Mouse (Mus musculus) heart, embryonic 14.5 days (tissue): ENCODE data around the gene Btnl6. TPM values are rescaled to one million over a fixed set of nuclear protein-coding genes. Genes with fewer than 3 reads are reported as not detected.
"Not testable (repeated sequence)": the region's sequence is repeated elsewhere in the genome, so short reads cannot be mapped to it uniquely, and the experiment has no call there.

Experiments
- ATAC-seq: fragments of 200-750 bp; cut with Nextera tagmentation; 2 replicates; pipeline ENCODE4 v1.8.0; 2017; ENCODE audit warnings: low read depth, moderate TSS enrichment; ENCODE audit not compliant: insufficient number of reproducible peaks, insufficient read depth, low FRiP score
- H3K27ac ChIP-seq, 2 experiments: fragments of 200-500 bp in 1 of 2; fragments of 300-500 bp in 1 of 2; sonication (generic) in 1 of 2; replicated peaks in 1 of 2; 2 replicates each; pipeline ENCODE4 v1.5.1; 2012 to 2014; ENCODE audit warnings: low read depth in 2 of 2, low read length in 2 of 2, control low read depth in 1 of 2, mild to moderate bottlenecking in 1 of 2, mixed read lengths in 1 of 2; ENCODE audit not compliant: control insufficient read depth in 1 of 2, insufficient read depth in 1 of 2
- H3K27me3 ChIP-seq: fragments of 300-500 bp; sonication (generic); 2 replicates; pipeline ENCODE4 v1.6.1; 2014; ENCODE audit warnings: mild to moderate bottlenecking, low read length, control low read depth; ENCODE audit not compliant: control insufficient read depth, insufficient read depth
- H3K36me3 ChIP-seq: fragments of 300-500 bp; sonication (generic); 2 replicates; pipeline ENCODE4 v1.6.1; 2014; ENCODE audit warnings: mild to moderate bottlenecking, control low read depth, low read length, mixed read lengths; ENCODE audit not compliant: control insufficient read depth, insufficient read depth
- H3K4me1 ChIP-seq, 2 experiments: fragments of 200-500 bp in 1 of 2; fragments of 300-500 bp in 1 of 2; sonication (generic) in 1 of 2; 2 replicates each; pipeline ENCODE4 v1.6.1; 2012 to 2014; ENCODE audit warnings: low read length in 2 of 2, control low read depth in 1 of 2, mixed read lengths in 1 of 2; ENCODE audit not compliant: control insufficient read depth in 2 of 2, insufficient read depth in 2 of 2
- H3K4me2 ChIP-seq: fragments of 300-500 bp; sonication (generic); 2 replicates; pipeline ENCODE4 v1.6.1; 2014; ENCODE audit warnings: mild to moderate bottlenecking, low read length
- H3K4me3 ChIP-seq, 2 experiments: fragments of 200-500 bp in 1 of 2; fragments of 300-500 bp in 1 of 2; sonication (generic) in 1 of 2; 2 replicates each; pipeline ENCODE4 v1.5.1; 2012 to 2014; ENCODE audit warnings: low read length in 2 of 2, mild to moderate bottlenecking in 2 of 2, control low read depth in 1 of 2, low read depth in 1 of 2, moderate library complexity in 1 of 2; ENCODE audit not compliant: control insufficient read depth in 1 of 2, insufficient read depth in 1 of 2
- H3K9ac ChIP-seq: fragments of 300-500 bp; sonication (generic); 2 replicates; pipeline ENCODE4 v1.6.1; 2014; ENCODE audit warnings: mild to moderate bottlenecking, low read length
- H3K9me3 ChIP-seq: fragments of 300-500 bp; sonication (generic); 2 replicates; pipeline ENCODE4 v1.6.1; 2016; ENCODE audit warnings: low read length, control low read depth; ENCODE audit not compliant: control insufficient read depth
- WGBS: fragments of 180-500 bp; shearing (Covaris S2); extraction: QIAGEN DNeasy Blood & Tissue Kit; methylation state at CpG from one replicate; pipeline ENCODE4 v1.1.7; 2014; 5-methylcytosine and 5-hydroxymethylcytosine counted together
- polyA plus RNA-seq: library from polyadenylated mRNA; unstranded; fragments of >200 nt; fragmentation: Nextera tagmentation; extraction: Ambion mirVana; gene quantifications from 2 replicates; pipeline ENCODE4 v1.2.1, GENCODE M21; 2014

Gene Btnl6
- polyA plus RNA-seq, 1 experiment from 2014 or later = not detected

GRCm38 (mm10) chr17:34507591-34507990 lies 9.6 kb downstream of the Btnl6 start:
- H3K27me3 ChIP-seq = no peaks in the 10 kb centered on the region
- no peak overlapping the region for H3K27ac ChIP-seq
- no peak overlapping the region for H3K4me3 ChIP-seq
- no peak overlapping the region for H3K9ac ChIP-seq
- H3K36me3 ChIP-seq = no peaks in the 10 kb centered on the region
- no peaks in the 10 kb centered on the region for H3K4me1 ChIP-seq
- H3K9me3 ChIP-seq = no peaks in the 10 kb centered on the region
- H3K4me2 ChIP-seq = no peak overlapping the region
- ATAC-seq = no peak

- WGBS = 76% methylated on average over 2 of the region's 4 CpGs
- H3K9ac ChIP-seq, ATAC-seq, H3K4me3 ChIP-seq, H3K27me3 ChIP-seq, H3K4me1 ChIP-seq, H3K36me3 ChIP-seq, H3K9me3 ChIP-seq, H3K27ac ChIP-seq, H3K4me2 ChIP-seq: not testable (repeated sequence)
These were observed 19.4 kb downstream of the Btnl6 start for GRCm38 (mm10) chr17:34497726-34498125.

GRCm38 (mm10) chr17:34497319-34497718 lies 19.8 kb downstream of the Btnl6 start:
- 83% methylated on average over 3 of the region's 3 CpGs for WGBS
- not testable (repeated sequence) for H3K4me3 ChIP-seq, ATAC-seq

GRCm38 (mm10) chr17:34496539-34496938 lies 20.6 kb downstream of the Btnl6 start:
- Histone ChIP-seq H3K4me2 (no peak overlapping the region), H3K27me3 (no peaks in the 10 kb centered on the region), H3K27ac (no peak overlapping the region), H3K36me3 (no peaks in the 10 kb centered on the region), H3K4me3 (no peak overlapping the region), H3K9ac (no peak overlapping the region), H3K9me3 (no peaks in the 10 kb centered on the region), H3K4me1 (no peaks in the 10 kb centered on the region)
- 79% methylated on average over 1 of the region's 2 CpGs for WGBS
- ATAC-seq = no peak

More at GRCm38 (mm10) chr17:34497319-34497718, 19.8 kb downstream of the Btnl6 start:
- H3K4me2 ChIP-seq, H3K4me1 ChIP-seq, H3K36me3 ChIP-seq, H3K9ac ChIP-seq, H3K27ac ChIP-seq, H3K27me3 ChIP-seq, H3K9me3 ChIP-seq: not testable (repeated sequence)

GRCm38 (mm10) chr17:34495156-34495555 lies 22.0 kb downstream of the Btnl6 start:
- WGBS = 60% methylated on average over 2 of the region's 2 CpGs
- H3K27me3 ChIP-seq, H3K9me3 ChIP-seq, H3K9ac ChIP-seq, H3K4me3 ChIP-seq, H3K36me3 ChIP-seq, H3K4me1 ChIP-seq, H3K27ac ChIP-seq, H3K4me2 ChIP-seq, ATAC-seq: not testable (repeated sequence)

GRCm38 (mm10) chr17:34492796-34493195 lies 24.4 kb downstream of the Btnl6 start:
- Histone ChIP-seq H3K4me1 (no peaks in the 10 kb centered on the region), H3K27ac (no peak overlapping the region), H3K4me3 (no peak overlapping the region), H3K4me2 (no peak overlapping the region), H3K36me3 (no peaks in the 10 kb centered on the region), H3K27me3 (no peaks in the 10 kb centered on the region), H3K9ac (no peak overlapping the region), H3K9me3 (no peaks in the 10 kb centered on the region)
- no peak for ATAC-seq

- not testable (repeated sequence) for H3K27me3 ChIP-seq, H3K4me2 ChIP-seq, H3K36me3 ChIP-seq, ATAC-seq, H3K4me3 ChIP-seq, H3K4me1 ChIP-seq, H3K9ac ChIP-seq, H3K27ac ChIP-seq, H3K9me3 ChIP-seq
- 75% methylated on average over 4 of the region's 5 CpGs for WGBS
These were observed 39.7 kb downstream of the Btnl6 start, which contains the start of gene Btnl4 for GRCm38 (mm10) chr17:34477238-34478013. TSS of gene Btnl4 (minus strand) at chr17:34477318.

- ATAC-seq = no peak; the same call in 1 of the 2 replicates
These were observed 40.7 kb downstream of the Btnl6 start for GRCm38 (mm10) chr17:34476427-34476826.

More at GRCm38 (mm10) chr17:34476427-34476826, 40.7 kb downstream of the Btnl6 start:
- Histone ChIP-seq H3K27ac (no peak overlapping the region), H3K27me3 (no peaks in the 10 kb centered on the region), H3K36me3 (no peaks in the 10 kb centered on the region), H3K9ac (no peak overlapping the region), H3K4me1 (no peaks in the 10 kb centered on the region), H3K4me2 (no peak overlapping the region), H3K4me3 (no peak overlapping the region), H3K9me3 (no peaks in the 10 kb centered on the region)
- 76% methylated on average over 1 of the region's 2 CpGs for WGBS
